Mouse (Mus musculus) liver, postnatal 0 days (tissue): ENCODE measurements around the gene Cav1.

Experiments used
- CTCF ChIP-seq: sonication (generic); IDR thresholded peaks from 2 replicates; pipeline ENCODE4 v1.5.1; 2016; ENCODE audit warnings: antibody characterized with exemption, low read depth
- EP300 ChIP-seq: IDR thresholded peaks from 2 replicates; pipeline ENCODE4 v1.6.1; 2016; ENCODE audit warnings: antibody characterized with exemption, low read depth, mild to moderate bottlenecking

DNA sequence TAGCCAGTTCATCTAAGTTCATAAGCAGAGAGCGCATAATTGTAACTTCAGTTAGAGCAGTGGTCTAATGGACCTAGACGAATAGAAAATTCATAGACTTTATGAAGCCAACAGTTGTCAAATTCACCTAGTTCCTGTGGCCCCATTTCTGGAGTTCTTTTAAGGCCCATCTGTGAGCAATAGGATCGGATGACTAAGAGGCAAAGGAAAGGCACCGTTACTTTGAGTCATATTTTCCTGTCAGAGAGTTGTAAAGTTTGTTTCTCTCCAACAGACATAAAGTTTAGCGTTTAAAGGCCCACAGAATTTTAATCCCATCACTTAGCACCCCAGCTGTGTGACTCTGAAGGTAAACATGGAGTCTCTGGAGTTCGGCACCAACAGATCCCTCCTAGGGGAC lies 15.8 kb downstream of the Cav1 start:
- TF ChIP-seq CTCF (no peak), EP300 (no peak)
